Mouse (Mus musculus): ENCODE measurements around the gene Armc10.
"Not testable (repeated sequence)": the region's sequence is repeated elsewhere in the genome, so short reads cannot be mapped to it uniquely, and the experiment has no call there.

The Armc10 gene

GRCm38 (mm10) chr5:21702009-21702364, 56.4 kb downstream of the Armc10 start:
- DNase-seq (ENCODE audit: extremely low read depth, insufficient read length, low spot score) = no peak

GRCm38 (mm10) chr5:21702873-21703475, 57.4 kb downstream of the Armc10 start:
- DNase-seq (ENCODE audit: extremely low read depth, insufficient read length, low spot score) = no peak

GRCm38 (mm10) chr5:21703708-21704107, 58.1 kb downstream of the Armc10 start:
- no peak for DNase-seq (ENCODE audit: extremely low read depth, insufficient read length, low spot score)

- DNase-seq (ENCODE audit: extremely low read depth, insufficient read length, low spot score) = no peak
Observed at GRCm38 (mm10) chr5:21706546-21706945, 60.9 kb downstream of the Armc10 start.

GRCm38 (mm10) chr5:21708011-21708410, 62.4 kb downstream of the Armc10 start:
- DNase-seq (ENCODE audit: extremely low read depth, insufficient read length, low spot score) = not testable (repeated sequence)

All from 3134 (cell line).